Mouse (Mus musculus): ENCODE results near the gene Dthd1.

The Dthd1 gene

GRCm38 (mm10) chr5:62820363-62821271 lies 7.0 kb downstream of the Dthd1 start:
- no peaks in the 10 kb centered on the region for H3K36me3 ChIP-seq (ENCODE audit: control insufficient read depth, insufficient read depth, low read length, poor library complexity, severe bottlenecking)
- no peaks in the 10 kb centered on the region for H3K27me3 ChIP-seq (ENCODE audit: control insufficient read depth, insufficient read depth, low read length, poor library complexity, severe bottlenecking)
- no peak for DNase-seq (ENCODE audit: low read depth, low spot score)

- DNase-seq (ENCODE audit: low read depth, low spot score): peak; percentile 39
- Histone ChIP-seq H3K27me3 (ENCODE audit: control insufficient read depth, insufficient read depth, low read length, poor library complexity, severe bottlenecking) (no peaks in the 10 kb centered on the region), H3K36me3 (ENCODE audit: control insufficient read depth, insufficient read depth, low read length, poor library complexity, severe bottlenecking) (no peaks in the 10 kb centered on the region)
These were observed 29.5 kb downstream of the Dthd1 start for GRCm38 (mm10) chr5:62842955-62843730.

GRCm38 (mm10) chr5:62846571-62847131 lies 33.0 kb downstream of the Dthd1 start:
- peak; percentile 77 for DNase-seq (ENCODE audit: low read depth, low spot score)
- H3K36me3 ChIP-seq (ENCODE audit: control insufficient read depth, insufficient read depth, low read length, poor library complexity, severe bottlenecking): no peaks in the 10 kb centered on the region
- H3K27me3 ChIP-seq (ENCODE audit: control insufficient read depth, insufficient read depth, low read length, poor library complexity, severe bottlenecking): no peaks in the 10 kb centered on the region

GRCm38 (mm10) chr5:62851337-62851736 lies 37.7 kb downstream of the Dthd1 start:
- Histone ChIP-seq H3K36me3 (ENCODE audit: control insufficient read depth, insufficient read depth, low read length, poor library complexity, severe bottlenecking) (no peaks in the 10 kb centered on the region), H3K27me3 (ENCODE audit: control insufficient read depth, insufficient read depth, low read length, poor library complexity, severe bottlenecking) (no peaks in the 10 kb centered on the region)
- DNase-seq (ENCODE audit: low read depth, low spot score): no peak

GRCm38 (mm10) chr5:62854361-62854844 lies 40.8 kb downstream of the Dthd1 start:
- DNase-seq (ENCODE audit: low read depth, low spot score): peak; percentile 68
- H3K36me3 ChIP-seq (ENCODE audit: control insufficient read depth, insufficient read depth, low read length, poor library complexity, severe bottlenecking): no peaks in the 10 kb centered on the region

GRCm38 (mm10) chr5:62857502-62857901 lies 43.9 kb downstream of the Dthd1 start:
- H3K36me3 ChIP-seq (ENCODE audit: control insufficient read depth, insufficient read depth, low read length, poor library complexity, severe bottlenecking): no peaks in the 10 kb centered on the region
- H3K27me3 ChIP-seq (ENCODE audit: control insufficient read depth, insufficient read depth, low read length, poor library complexity, severe bottlenecking): no peaks in the 10 kb centered on the region
- DNase-seq (ENCODE audit: low read depth, low spot score): no peak

More at GRCm38 (mm10) chr5:62854361-62854844, 40.8 kb downstream of the Dthd1 start:
- no peaks in the 10 kb centered on the region for H3K27me3 ChIP-seq (ENCODE audit: control insufficient read depth, insufficient read depth, low read length, poor library complexity, severe bottlenecking)

- H3K27me3 ChIP-seq (ENCODE audit: control insufficient read depth, insufficient read depth, low read length, poor library complexity, severe bottlenecking): no peaks in the 10 kb centered on the region
- no peaks in the 10 kb centered on the region for H3K36me3 ChIP-seq (ENCODE audit: control insufficient read depth, insufficient read depth, low read length, poor library complexity, severe bottlenecking)
- peak; percentile 75 for DNase-seq (ENCODE audit: low read depth, low spot score)
These were observed 44.7 kb downstream of the Dthd1 start for GRCm38 (mm10) chr5:62858282-62858681.

GRCm38 (mm10) chr5:62864348-62864747 lies 50.7 kb downstream of the Dthd1 start:
- no peak for DNase-seq (ENCODE audit: low read depth, low spot score)
- Histone ChIP-seq H3K36me3 (ENCODE audit: control insufficient read depth, insufficient read depth, low read length, poor library complexity, severe bottlenecking) (no peaks in the 10 kb centered on the region), H3K27me3 (ENCODE audit: control insufficient read depth, insufficient read depth, low read length, poor library complexity, severe bottlenecking) (no peaks in the 10 kb centered on the region)

- DNase-seq (ENCODE audit: low read depth, low spot score): peak; percentile 20
- no peaks in the 10 kb centered on the region for H3K27me3 ChIP-seq (ENCODE audit: control insufficient read depth, insufficient read depth, low read length, poor library complexity, severe bottlenecking)
- no peaks in the 10 kb centered on the region for H3K36me3 ChIP-seq (ENCODE audit: control insufficient read depth, insufficient read depth, low read length, poor library complexity, severe bottlenecking)
These were observed 53.4 kb downstream of the Dthd1 start for GRCm38 (mm10) chr5:62867003-62867402.

- no peak for DNase-seq (ENCODE audit: low read depth, low spot score)
- H3K27me3 ChIP-seq (ENCODE audit: control insufficient read depth, insufficient read depth, low read length, poor library complexity, severe bottlenecking): no peaks in the 10 kb centered on the region
These were observed 65.9 kb downstream of the Dthd1 start for GRCm38 (mm10) chr5:62879530-62879929.

GRCm38 (mm10) chr5:62895326-62895725 lies 81.7 kb downstream of the Dthd1 start:
- Histone ChIP-seq H3K36me3 (ENCODE audit: control insufficient read depth, insufficient read depth, low read length, poor library complexity, severe bottlenecking) (no peaks in the 10 kb centered on the region), H3K27me3 (ENCODE audit: control insufficient read depth, insufficient read depth, low read length, poor library complexity, severe bottlenecking) (no peaks in the 10 kb centered on the region)
- peak; percentile 75 for DNase-seq (ENCODE audit: low read depth, low spot score)

More at GRCm38 (mm10) chr5:62879530-62879929, 65.9 kb downstream of the Dthd1 start:
- no peaks in the 10 kb centered on the region for H3K36me3 ChIP-seq (ENCODE audit: control insufficient read depth, insufficient read depth, low read length, poor library complexity, severe bottlenecking)

- no peaks in the 10 kb centered on the region for H3K36me3 ChIP-seq (ENCODE audit: control insufficient read depth, insufficient read depth, low read length, poor library complexity, severe bottlenecking)
- DNase-seq (ENCODE audit: low read depth, low spot score): no peak
- H3K27me3 ChIP-seq (ENCODE audit: control insufficient read depth, insufficient read depth, low read length, poor library complexity, severe bottlenecking): no peaks in the 10 kb centered on the region; the same call in 1 of the 2 replicates
These were observed 93.3 kb downstream of the Dthd1 start for GRCm38 (mm10) chr5:62906954-62907353.

GRCm38 (mm10) chr5:62909074-62909473 lies 95.5 kb downstream of the Dthd1 start:
- H3K36me3 ChIP-seq (ENCODE audit: control insufficient read depth, insufficient read depth, low read length, poor library complexity, severe bottlenecking): no peaks in the 10 kb centered on the region
- no peaks in the 10 kb centered on the region for H3K27me3 ChIP-seq (ENCODE audit: control insufficient read depth, insufficient read depth, low read length, poor library complexity, severe bottlenecking)
- peak; percentile 66 for DNase-seq (ENCODE audit: low read depth, low spot score)

- Histone ChIP-seq H3K36me3 (ENCODE audit: control insufficient read depth, insufficient read depth, low read length, poor library complexity, severe bottlenecking) (no peaks in the 10 kb centered on the region), H3K27me3 (ENCODE audit: control insufficient read depth, insufficient read depth, low read length, poor library complexity, severe bottlenecking) (no peaks in the 10 kb centered on the region)
- DNase-seq (ENCODE audit: low read depth, low spot score): no peak
These were observed 111.0 kb downstream of the Dthd1 start for GRCm38 (mm10) chr5:62924616-62925015.
